Mouse (Mus musculus) E14TG2a.4 (cell line): ENCODE data around the gene Cbs.

Experiments
- CTCF ChIP-seq: conservative IDR thresholded peaks from 2 replicates; pipeline ENCODE4 v1.5.1; 2014; ENCODE audit warnings: low read length
- NANOG ChIP-seq: IDR thresholded peaks from 2 replicates; pipeline ENCODE4 v1.6.1; 2014; ENCODE audit warnings: borderline replicate concordance, low read length, mixed read lengths

DNA sequence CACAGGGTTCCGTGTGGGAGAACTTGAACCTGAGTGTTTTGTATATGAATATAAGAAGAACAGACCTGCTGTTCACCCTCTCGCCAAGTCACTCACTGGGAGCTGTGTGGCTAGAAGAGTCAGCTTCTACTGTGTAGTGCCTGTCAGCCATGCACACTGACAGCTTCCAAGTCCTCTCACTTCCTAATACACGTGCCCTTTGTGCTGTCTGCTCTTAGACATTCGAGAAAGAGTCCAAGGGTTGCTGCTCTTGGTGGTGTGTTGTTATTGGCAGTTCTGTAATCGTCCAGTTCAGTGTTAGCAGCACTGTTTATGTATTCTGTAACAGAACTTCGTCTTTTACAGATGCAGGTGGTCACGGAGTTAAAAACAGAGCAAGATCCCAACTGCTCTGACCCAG lies 48.9 kb downstream of the Cbs start:
- TF ChIP-seq CTCF = no peak
- TF ChIP-seq NANOG = no peak
